Mouse (Mus musculus) cerebellum, adult (tissue): ENCODE measurements around the gene Pecr.
"Not testable (repeated sequence)": the region's sequence is repeated elsewhere in the genome, so short reads cannot be mapped to it uniquely, and the experiment has no call there.

Source experiments
- ATAC-seq: cut with Nextera tagmentation; 2 replicates; pipeline ENCODE4 v1.9.2; 2017; ENCODE audit warnings: mild to moderate bottlenecking, moderate library complexity, mixed read lengths; ENCODE audit not compliant: insufficient number of reproducible peaks, low FRiP score, low TSS enrichment

Pecr gene

GRCm38 (mm10) chr1:72238016-72238580 is 46.0 kb downstream of the Pecr start:
- ATAC-seq, result no peak

DNA sequence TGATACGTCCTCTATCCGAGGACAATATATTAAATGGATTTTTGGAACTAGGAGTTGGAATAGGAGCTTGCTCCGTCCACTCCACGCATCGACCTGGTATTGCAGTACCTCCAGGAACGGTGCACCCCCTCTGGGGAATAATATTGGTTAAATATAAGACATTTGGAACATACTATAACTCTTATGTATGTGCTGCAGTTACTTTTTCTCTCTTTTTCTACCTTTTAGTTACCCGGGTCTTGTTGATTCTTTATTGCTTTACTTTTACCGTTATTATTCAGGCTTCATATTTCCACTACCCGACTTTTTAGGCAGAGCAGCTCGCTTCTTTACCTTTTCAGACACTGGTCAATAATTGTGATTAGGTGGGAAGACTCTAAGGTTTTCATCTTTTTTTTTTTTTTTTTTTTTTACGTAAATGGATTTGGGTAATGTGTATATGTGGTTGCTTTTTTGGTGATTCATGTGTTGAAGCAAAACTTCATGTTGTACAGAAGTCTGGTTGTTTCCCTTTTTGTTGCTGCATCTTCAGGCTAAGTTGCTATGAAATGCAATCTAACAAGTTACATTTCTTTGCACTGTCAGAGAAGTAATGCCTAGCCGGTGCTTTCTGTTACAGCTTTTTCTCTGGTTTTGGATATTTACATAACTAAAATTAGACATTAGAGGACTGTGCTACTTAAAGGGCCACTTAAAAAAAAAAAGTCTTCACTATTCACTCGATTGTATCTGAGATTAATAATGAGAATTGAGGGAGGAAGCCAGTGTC is 46.9 kb downstream of the Pecr start:
- no peak for ATAC-seq

DNA sequence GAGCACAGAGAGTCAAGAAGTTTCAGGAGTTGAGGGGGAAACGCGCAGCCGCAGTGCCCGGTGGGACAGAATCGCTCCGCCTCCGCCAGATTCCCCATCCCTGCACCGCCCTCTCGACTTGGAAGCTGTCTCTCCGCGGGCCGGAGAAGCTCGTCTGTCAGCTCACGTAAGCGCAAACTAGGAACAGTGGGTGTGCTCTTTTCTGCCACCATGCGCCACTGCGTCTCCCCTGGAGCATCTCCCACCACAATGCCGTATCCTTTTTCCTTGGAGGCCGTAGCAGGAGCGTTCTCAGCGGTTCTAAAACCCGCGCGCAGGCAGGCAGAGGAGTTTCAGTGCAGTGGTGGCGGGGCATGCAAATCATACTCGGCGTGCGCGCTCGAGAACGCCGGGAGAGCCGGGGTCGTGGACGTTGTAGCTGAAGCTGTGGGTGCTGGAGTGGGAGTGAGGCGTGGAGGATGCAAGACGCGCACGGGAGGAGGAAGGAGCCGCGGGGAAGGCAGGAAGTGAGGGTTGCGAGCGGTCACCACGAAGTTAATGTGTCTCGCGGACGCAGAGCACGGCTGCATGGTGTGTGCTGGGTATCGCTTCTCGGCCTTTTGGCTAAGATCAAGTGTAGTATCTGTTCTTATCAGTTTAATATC is 47.6 kb downstream of the Pecr start:
- peak; percentile 90 for ATAC-seq

DNA sequence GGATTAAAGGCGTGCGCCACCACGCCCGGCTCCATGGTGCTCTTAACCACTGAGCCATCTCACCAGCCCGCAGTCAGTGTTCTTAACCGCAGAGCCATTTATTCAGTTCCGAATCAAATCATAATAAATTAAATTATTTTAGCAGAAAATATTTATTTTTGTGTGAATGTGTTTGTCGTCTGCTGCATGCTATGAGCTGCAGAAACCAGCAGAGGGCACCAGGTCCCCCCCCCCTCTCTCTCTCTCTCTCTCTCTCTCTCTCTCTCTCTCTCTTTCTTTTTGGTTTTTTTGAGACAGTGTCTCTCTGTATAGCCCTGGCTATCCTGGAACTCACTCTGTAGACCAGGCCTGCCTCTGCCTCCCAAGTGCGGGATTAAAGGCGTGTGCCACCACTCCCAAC is 51.5 kb downstream of the Pecr start:
- not testable (repeated sequence) for ATAC-seq

GRCm38 (mm10) chr1:72228974-72229373 is 55.1 kb downstream of the Pecr start:
- ATAC-seq, result no peak

GRCm38 (mm10) chr1:72227546-72227945 is 56.6 kb downstream of the Pecr start:
- ATAC-seq, result no peak

DNA sequence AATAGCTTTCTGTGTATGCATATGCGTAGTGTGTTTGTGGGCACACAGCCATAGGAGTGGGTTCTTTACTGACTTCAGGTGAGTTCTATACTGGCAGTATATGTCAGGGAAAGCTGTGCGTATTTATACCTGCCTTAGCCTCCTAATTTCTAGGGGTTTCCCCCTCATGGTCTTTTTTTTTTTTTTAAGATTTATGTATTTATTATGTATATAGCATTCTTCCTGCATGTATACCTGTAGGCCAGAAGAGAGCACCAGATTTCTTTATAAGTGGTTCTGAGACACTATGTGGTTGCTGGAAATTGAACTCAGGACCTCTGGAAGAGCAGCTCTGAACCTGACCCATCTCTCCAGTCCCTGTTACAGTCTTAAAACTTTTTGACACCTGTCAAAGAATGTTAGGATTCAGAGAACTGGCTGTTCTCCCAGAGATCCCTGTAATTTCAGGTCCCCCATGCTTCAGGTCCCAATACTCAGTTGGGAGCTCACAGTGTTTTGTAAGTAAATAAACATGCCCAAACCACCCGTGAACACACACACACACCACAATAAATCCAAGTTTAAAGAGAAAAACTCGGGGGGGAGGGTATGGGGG is 57.1 kb downstream of the Pecr start:
- ATAC-seq, result no peak

GRCm38 (mm10) chr1:72226172-72226886 is 57.8 kb downstream of the Pecr start:
- no peak for ATAC-seq

DNA sequence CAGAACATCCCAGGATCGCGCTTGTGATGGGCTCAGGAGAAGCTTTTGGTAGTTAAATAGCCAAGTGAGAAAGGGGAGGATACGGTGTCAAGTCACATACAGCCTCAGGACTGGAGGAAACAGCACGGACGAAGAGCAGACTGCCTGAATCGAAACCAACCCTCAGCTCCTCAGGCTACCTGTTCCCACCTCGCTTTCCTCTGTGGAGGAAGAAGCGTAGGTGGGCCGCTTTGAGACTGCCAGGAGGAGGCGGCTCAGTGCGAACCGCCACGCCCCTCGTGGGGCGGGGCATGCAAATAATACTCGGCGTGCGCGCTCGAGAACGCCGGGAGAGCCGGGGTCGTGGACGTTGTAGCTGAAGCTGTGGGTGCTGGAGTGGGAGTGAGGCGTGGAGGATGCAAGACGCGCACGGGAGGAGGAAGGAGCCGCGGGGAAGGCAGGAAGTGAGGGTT is 58.4 kb downstream of the Pecr start:
- ATAC-seq, result peak; percentile 88

GRCm38 (mm10) chr1:72225054-72225718 is 58.9 kb downstream of the Pecr start:
- ATAC-seq, result no peak

- peak; percentile 85 for ATAC-seq
Observed at GRCm38 (mm10) chr1:72220008-72220407, 64.1 kb downstream of the Pecr start.

GRCm38 (mm10) chr1:72219116-72219515 is 65.0 kb downstream of the Pecr start:
- no peak for ATAC-seq

DNA sequence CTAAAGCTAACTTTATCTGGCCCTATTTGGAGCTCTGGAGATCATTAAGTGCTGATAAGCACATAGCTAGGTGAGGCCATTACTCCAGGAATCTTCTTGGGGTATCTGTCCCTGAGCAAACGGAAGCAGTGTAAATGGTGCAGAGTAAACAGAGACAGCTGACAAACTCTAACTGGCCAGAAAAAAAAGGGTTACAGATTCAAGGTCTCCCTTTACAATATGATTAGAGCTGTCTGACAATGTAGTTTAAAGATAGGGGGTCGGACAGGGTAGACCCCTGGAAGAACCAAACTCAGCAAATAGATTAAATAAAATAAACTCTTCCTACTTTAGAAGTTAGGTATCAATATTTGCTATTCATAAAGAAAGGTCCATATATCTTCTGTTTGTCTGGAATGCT is 65.5 kb downstream of the Pecr start:
- ATAC-seq, result no peak

GRCm38 (mm10) chr1:72216761-72217160 is 67.4 kb downstream of the Pecr start:
- no peak for ATAC-seq

- ATAC-seq, result no peak
Observed at GRCm38 (mm10) chr1:72215174-72215573, 68.9 kb downstream of the Pecr start.

DNA sequence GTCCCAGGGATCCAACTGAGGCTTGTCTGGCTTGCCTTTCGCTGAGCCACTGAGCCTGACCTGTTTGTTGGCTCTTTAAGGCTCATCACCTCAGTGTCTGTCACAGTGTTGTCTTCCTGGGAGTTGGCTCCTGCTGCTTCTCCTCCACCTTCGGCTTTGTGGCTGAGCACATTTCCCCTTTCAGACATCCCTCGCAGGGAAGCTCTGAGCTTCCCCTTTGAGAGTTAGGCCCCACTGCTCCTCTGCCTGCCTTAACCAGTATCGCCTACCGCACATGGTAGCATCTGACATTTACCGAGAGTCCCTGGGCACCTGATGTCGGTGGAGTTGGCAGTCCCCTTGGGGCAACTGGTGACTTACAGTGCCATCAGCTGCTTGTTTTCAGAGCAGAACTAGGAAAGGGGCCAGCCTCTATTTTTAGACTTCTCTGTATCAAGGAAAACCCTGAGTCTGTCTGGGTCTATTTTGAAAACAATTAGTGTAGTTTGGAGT is 69.6 kb downstream of the Pecr start:
- ATAC-seq, result peak; percentile 79

- ATAC-seq, result no peak
Observed at GRCm38 (mm10) chr1:72213954-72214353, 70.2 kb downstream of the Pecr start.

- ATAC-seq, result peak; percentile 53
Observed at GRCm38 (mm10) chr1:72211701-72212699, 72.1 kb downstream of the Pecr start, which contains the start of gene Mreg. TSS of gene Mreg (minus strand) at chr1:72212307.
